Mouse (Mus musculus) retina, postnatal 7 days (tissue): Measurements from ENCODE around the gene Prrx2.

ENCODE experiments used
- DNase-seq: peaks from one replicate; pipeline ENCODE4 v3.0.0-alpha.2; 2012; ENCODE audit warnings: low read depth, low spot score

Gene Prrx2

DNA sequence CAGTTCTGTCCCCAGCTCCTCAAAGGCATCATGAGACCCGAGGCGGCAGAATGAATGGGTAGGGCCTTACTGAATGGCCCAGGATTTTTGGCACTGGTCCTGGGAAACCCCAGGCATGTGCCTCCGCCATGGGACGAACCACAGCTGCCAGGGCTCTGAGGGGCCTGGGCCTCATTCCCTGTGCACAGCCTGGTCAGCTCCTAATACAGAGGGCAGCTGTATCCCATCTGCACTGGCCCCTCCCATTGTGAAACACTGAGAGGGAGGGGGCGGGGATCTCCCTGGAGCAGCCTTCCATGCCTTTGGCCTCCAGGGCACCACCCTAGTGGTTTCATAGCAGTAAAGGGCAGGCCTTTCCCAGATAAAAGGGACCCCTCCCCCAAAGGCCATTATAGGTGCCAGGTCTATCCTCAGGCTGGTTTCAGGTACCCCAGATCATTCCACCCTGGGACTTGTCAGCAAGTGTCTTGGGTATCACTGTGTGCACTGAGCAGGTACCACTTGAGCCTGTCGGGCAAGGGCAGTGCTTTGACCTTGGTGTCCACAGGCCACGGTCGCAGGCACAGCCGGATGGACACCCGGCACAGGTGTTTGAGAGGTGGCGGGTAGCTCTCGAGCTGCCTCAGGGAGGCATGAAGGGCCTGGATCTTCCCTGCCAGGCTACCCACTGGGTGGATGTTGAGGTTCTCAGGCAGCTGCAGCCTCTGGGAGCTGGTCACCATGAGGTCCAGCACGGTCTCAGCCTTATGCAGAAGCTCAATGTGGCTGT, 11.2 kb upstream of the Prrx2 start:
- DNase-seq: no peak

DNA sequence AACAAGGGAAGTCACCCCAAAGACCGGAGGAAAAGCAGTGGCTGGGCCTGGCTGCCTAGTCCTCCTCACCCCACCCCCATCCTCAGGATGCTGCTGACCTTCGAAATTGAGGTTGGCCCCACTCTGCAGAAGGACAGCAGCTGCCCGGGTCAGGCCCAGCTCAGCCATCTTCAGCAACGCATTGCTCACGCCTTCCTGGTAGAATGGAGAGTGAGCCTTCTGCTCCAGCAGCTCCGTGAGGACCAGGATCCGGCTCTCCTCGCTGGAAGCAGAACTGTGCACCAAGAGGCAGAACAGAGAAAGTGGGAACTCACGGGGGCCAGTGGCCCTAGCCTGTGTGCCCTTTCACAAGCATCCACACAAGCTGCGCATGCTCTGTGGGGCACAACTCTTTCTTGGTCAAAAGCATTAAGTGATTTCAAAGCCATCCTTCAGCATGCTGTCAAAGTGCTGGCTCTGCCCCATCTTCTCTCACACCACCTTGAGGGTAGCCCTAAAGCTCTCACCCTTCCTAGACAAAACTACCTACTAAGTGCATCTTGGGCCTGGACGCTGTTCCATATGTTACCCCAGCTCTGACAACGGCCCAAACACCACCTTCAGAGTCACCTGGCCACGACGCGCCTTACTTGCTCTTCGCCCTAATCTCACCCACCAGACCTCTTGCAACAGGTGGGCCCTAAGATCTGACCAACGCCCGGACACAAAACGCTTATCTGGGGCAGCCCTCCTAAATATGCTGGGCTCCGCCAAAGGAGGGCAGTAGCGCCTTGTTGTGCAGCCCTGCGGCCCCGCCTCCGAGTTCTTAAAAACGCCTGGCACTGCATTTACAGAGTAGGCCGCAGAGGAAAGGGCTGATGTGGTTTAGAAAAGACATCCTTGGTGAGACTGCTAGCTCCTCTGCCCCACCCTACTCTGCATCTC, 7.7 kb upstream of the Prrx2 start:
- DNase-seq: no peak

DNA sequence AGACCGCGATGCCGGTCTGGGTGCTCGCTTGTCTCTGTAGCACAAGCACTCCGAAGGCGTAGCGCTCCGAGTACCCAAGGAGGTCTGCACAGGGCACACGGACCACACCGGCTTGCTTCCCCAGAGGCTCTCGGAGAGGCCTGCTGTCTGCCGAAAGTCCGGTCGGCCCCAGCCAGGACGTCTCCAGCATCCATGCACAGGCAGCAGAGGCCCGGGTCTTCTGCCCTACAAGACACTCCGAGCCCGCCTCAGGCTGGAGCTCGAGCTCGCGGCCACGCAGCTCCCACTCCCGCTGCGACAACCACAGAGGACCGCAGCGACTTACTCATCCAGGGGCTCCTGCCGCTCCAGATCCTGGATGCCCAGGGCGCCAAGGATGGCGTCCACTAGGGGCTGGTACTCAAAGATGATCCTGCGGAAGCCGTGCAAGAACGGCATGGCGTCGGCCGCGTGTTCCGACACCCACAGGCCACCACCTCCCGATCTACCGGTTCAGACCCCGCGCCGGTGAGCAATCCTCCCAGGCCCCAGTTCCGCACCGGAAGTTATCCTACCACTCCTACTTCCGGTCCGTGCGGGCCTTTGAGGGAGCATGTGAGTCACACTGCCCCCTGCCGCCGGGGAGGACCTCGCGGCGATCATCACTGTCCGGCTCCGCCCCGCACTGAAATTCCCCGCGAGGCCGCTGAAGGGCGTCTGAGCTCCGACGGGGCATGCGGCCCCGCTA, 6.9 kb upstream of the Prrx2 start:
- DNase-seq: peak; percentile 91

DNA sequence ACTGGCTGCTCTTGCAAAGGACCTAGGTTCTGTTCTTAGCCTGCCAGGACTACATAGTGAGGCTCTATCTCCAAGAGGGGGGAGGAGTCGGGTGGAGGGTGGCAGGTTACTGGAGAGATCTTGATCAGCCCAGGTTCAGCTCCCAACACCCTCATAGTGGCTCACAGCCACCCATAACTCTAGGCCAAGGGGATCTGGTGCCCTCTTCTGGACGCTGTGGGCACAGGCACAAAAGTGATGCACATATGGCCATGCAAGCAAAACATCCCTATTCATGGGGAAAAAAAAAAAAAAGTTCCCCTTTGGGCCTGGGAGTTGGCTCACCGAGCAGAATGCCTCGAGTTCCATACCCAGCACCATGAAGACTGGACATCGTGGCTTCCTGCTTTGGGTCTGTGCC, 5.5 kb upstream of the Prrx2 start:
- DNase-seq: no peak

DNA sequence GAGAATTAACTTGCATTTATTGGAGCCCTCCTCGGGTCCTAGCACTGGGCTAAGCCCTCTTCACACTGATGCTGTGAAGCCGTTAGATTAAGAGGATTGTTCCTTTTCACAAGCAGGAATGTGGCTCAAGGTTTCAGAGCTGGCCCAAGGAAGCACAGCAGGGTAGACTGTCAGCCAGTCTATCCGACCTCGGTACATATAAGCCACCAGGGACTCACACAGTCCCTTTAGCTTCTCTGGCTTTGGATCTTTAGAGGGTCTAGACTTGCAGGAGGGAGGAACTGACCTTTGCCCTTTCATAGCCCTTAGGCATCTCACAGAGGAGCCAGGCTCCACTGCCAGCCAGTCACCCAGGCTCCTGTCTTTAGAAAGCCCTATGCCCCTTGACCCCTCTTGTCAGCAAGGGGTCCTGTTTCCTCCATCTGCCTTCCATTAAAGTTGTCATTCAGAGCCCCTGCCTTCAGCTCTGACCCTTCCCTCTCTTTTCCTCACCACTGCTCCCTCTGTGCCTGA, 4.4 kb upstream of the Prrx2 start, which contains the start of gene Asb6:
Gene Asb6 (minus strand): TSS at position 51 of the 513 bp plus-strand sequence.
- no peak for DNase-seq

DNA sequence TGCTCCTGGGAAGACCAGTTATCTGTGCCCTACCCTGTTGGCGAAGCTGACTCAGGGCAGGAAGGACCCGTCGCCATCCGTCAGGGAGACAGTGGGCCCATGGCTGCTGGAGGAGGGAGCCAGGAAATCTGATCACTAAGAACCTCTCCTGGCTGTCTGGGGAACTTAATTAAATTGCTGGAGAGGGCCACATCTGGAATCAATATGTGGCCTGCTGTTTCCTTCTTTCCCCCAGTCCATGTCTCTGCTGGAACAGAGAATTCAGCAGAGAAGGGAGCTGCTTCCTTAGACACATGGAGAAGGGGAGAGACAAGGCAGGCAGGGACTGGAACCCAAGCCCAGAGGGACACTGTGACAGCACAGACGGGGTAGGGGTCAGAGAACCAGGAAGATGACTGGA, 1.1 kb upstream of the Prrx2 start:
- DNase-seq: no peak

DNA sequence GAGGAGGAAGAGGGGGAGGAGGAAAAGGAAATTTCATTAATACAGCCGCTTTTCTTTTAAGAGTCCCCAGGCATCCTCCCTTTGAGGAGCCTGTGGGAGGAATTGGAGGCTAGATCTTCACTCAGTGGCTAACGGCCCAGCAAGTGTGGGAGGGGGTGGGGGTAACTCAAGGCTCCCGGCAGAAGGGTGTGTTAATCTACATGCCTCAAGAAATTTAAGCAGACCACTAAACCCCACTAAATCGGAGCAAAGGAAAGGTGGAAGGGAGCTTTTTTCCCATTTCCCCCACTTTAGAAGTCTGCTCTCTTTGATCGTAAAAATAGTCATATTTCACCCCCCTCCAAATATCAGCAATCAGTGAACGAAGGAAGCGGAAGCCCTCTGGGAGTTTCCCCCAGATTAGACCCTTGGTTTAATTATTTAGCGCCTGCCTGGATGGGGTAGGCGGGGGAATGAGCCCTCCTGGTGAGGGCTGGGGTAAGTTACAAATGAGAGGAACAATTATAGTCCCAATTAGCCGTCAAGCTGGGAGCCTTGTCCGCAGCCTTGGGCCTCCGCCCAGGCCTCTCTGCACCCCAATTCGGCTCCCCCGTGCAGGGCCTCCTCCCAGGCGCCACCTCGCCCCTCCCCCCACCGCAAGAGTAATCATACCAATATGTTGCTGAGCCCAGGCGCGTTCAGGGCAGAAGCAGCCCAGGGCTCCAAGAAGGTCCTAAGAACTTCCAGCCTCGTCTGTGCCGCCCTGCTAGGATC, 1.6 kb downstream of the Prrx2 start:
- no peak for DNase-seq

DNA sequence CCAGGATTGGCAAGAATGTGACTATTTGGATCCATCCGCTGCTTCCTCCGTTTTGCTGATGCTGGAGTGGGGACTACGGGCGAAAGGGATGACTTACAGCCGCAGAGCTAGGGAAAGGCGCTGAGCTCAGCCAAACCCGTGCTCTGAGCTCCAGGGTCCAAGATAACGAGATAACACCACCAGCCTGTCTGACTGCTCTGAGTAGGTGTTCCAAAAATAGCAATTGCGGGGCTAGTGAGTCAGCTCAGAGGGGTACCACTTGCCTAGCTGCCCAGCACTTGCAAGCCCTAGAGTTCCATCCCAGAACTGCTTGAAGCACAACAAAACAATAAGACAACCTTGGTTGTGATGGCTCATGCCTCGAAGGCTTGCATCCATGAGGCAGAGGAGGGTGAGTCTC, 7.8 kb downstream of the Prrx2 start:
- no peak for DNase-seq

DNA sequence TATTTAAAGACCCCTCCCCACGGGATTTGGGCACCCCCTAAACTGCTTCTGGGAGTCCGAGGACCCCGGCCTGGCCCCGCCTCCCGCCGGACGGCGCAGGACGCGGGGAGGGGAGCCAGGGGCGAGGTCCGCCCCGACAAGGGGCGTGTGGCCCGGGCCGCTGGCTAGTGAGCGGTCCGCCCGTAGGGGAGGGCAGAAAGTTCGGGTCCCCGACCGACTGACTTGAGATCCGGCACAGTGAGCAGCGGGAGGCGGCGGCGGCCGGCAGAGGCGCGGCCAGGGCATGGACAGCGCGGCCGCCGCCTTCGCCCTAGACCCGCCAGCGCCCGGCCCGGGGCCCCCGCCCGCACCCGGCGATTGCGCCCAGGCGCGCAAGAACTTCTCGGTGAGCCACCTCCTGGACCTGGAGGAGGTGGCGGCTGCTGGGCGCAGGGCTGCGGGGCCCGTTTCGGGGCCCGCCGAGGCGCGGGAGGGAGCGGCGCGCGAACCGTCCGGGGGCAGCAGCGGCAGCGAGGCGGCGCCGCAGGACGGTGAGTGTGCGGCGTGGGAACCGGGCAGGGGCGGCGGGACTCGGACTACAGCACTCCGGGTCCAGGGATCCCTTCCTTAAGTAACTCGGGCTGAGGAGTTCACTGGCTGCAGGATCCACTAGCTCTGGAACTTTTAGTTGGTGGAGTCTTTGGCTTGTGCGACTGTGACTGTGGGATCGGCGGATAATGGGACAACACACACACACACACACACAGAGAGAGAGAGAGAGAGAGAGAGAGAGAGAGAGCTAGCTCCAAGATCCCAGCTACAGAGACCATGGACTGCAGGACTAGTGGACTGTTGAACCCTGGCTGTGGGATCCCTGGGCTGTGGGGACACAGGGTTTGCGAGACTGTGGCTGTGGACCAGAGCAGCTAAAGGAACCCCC, 10.6 kb downstream of the Prrx2 start:
- DNase-seq: no peak

DNA sequence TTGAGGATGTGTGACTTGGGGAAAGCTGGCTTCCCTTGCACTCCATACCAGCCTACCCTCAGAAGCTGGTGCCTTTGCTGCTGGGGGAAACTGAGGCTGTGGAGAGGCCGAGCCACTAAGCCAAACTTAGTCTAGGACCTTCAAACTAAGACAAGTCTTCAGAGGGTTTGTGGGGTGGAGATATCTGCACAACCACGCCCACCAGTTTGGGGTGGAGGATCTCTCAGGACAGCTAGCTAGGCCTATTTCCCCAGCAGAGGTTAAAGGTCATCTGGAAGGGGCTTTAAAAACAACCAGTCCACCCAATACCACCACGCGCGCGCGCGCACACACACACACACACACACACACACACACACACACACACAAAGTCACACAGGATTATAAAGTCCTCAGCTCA, 11.5 kb downstream of the Prrx2 start:
- DNase-seq: no peak

DNA sequence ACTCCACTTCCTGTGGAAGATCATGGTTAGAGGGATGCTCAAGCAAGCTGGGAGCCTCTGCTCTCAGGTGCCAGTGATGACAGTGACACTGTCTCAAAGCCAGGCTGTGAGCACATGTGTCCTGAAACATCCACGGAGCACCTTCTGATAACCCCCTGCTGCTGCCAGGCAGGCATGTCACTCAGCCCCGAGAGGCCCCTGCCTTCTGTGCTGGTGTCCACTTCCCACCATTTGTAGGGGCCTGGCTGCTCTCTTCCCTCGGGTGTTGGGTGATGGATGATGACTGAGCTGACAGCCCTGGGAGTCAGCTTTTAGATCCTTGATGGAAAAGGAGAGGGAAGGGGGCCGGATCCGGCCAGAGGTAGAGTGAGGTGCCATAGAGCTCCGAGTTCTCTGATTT, 12.0 kb downstream of the Prrx2 start:
- DNase-seq: no peak

DNA sequence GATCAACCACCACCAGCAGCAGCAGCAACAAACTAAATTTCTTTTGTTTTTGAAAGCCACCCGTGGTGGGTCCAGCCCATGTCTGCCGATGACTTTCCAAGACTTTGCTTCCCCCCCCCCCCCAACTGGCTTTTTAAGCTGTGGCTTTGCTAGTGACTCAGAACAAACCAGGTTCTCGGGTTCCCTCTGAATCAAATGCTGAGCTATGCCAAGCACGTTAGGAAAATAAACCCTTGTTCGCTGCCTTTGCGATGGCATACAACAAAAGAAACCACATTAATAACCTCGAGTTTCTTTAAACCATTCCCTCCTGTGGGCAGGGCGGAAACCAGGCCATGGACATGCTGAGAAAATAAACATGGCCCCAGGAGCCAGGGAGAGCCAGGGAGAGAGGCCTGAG, 13.4 kb downstream of the Prrx2 start:
- DNase-seq: no peak

DNA sequence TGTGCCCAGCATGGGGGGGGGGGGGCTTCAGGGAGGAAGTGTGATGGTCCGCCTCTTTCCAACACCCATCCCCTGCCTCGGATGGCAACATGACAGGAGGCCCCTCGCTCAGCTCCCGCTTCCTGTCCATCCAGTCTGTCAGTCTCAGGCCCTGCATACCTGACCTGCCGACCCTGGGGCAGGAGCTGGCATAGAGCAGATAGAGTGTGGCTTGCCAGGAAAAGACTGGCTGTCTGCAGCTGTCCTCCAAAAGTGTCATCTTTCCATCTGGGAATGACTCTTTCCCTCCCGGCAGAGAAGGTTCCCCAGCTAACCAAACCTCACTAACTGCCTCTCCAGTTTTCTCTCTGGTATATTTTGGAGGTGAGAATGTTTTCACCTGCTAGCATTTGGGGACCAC, 15.8 kb downstream of the Prrx2 start:
- DNase-seq: no peak

DNA sequence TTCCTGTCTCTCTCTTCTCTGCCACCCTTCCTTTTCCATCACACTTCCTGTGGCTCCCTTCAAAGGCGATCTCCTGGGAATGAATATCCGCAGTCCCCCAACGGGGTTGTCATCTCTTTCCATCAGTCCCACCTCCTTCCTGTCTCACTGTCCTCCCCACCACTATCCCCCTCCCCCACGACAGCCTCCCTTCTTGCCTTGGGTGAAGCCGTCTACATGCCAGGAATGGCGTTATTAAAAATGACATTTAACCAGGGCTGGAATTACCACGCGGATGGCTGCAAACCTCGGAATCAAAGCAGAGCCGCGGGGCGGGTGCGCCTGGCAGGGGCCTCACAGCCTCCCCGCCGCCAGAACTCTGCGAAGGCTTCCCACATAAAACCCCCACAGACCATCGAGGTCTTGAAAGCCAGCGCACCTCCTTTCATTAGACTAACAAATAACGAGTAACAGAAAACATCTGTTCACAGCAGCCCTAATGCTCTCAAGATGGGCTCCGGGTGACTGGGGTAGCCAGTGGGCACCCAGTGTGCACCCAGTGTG, 18.1 kb downstream of the Prrx2 start:
- DNase-seq: no peak

DNA sequence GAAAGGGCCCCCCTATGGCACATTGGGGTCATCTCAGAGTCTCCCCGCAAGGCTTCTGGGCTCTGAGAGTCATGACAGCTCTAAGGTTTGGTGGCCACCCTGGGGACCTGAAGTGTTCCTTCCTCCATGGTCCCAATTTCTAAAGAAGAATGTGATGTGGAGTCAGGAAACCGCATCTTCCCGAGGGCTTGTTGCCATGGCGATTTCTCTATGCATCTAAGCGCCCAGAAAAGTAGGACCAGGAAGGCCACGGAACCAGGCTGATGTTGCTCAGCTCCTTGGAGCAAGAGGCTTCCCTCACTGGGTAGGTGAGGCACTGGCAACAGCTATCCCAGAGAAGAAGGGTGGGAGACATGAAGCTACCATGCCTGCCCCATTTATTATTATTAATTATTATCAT, 22.3 kb downstream of the Prrx2 start:
- DNase-seq: no peak

DNA sequence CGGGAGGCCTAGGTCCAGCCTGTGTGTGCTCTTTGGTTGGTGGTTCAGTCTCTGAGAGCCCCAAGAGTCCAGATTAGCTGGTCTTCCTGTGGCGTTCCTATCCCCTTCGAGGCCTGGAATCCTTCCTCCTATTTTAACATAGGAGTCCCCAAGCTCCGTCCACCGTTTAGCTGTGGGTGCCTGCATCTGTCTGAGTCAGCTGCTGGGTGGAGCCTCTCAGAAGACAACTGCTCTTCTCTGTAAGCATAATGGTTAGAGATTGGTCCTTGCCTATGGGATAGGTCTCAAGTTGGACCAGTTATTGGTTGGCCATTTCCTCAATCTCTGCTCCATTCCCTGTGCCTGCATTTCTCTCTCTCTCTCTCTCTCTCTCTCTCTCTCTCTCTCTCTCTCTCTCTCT, 25.0 kb downstream of the Prrx2 start:
- DNase-seq: no peak

DNA sequence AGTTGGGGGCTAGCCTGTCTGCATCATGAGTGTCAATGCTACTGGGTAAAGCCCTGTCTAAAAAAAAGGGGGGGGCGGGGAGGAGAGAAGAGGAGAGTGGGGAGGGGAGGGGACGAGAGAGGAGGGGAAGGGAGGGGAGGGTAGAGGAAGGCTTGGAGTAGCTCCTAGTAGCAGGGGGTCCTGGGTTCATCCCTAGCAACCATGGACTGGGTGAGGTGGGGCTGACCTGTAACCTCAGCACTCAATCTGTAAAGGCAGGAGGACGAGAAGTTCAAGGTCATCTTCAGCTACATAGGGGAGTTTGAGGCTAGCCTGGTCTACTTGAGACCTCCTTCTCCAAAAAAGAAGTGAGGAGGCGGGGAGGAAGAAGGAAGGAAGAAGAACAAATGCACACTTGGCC, 27.3 kb downstream of the Prrx2 start:
- DNase-seq: no peak

DNA sequence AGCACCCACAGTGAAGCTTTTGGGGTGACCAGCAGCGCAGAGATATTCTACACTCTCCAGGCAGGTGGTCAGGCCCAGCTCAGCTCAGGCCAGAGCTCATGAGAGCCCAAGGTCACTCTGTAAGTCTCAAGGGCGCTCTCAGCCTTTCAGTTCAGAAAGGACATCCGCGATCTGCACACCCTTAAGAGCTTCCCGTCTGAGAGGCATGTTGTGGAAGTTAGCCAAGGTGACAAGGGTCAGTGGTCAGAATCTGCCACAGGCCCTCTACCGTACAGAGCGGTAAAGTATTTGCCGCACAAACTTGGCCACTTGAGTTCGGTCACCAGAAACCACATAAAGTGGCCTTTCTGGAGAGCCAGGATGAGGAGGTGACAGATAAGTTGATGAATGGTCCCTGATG, 28.8 kb downstream of the Prrx2 start:
- DNase-seq: no peak

DNA sequence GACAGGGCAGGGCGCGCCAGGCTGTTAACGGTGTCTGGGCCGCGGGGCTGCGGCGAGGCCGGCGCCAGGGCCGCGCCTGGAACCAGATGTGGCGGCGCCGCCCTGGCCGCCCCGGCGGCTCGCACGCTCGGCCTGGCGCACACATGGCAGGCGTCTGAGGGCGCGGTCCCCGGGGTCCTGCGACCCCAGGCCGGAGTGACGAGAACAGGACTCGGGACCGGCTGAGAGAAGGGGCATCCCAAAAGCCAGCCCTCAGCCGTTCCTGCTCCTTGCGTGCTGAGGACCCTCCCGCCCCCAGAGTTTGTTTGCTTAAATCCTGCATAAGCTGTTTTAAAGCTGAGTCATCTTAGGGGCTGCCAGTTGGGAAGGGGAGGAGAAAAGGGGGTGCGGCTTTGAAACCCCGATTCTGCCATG, 30.2 kb downstream of the Prrx2 start:
- no peak for DNase-seq

DNA sequence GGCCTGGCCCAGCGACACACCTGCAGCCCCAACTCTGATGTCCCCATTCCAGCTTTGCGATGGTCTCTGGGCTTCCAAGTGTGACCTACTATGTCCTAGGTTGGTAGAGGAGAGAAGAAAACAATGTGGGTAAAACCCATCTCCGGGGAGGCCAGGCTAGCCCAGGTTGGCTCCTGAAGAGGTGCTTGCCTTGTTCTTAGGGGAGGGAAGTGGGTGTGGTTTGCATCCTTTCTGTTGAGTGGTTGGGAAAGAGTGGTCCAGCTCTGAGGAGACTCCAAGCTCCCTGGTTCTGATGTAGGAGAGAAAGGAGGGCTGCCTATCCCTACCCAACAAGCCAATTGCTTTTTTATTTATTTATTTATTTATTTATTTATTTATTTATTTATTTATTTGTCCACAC, 30.7 kb downstream of the Prrx2 start:
- DNase-seq: no peak
